Mouse (Mus musculus) cerebellum, adult 2 months (tissue): ENCODE data around the gene 4930578C19Rik.

Source experiments
- CTCF ChIP-seq: fragments of 200-500 bp; IDR thresholded peaks from 2 replicates; pipeline ENCODE4 v1.5.1; 2011; ENCODE audit warnings: low read depth, mild to moderate bottlenecking, control low read depth, low read length, moderate library complexity, borderline replicate concordance; ENCODE audit not compliant: insufficient read depth
- POLR2A ChIP-seq: fragments of 200-500 bp; IDR thresholded peaks from 2 replicates; pipeline ENCODE4 v1.6.1; 2011; ENCODE audit warnings: low read length, control low read depth, borderline replicate concordance; ENCODE audit not compliant: insufficient read depth

GRCm38 (mm10) chrX:18409598-18409997 is 51.6 kb downstream of the 4930578C19Rik start:
- TF ChIP-seq CTCF: no peak
- TF ChIP-seq POLR2A: no peak
